Comparison of ENCODE assay signal across 8 mouse cellular contexts in genomic region chr11:117082353-117082934, GRCm38 (mm10). TPM values are rescaled to one million over a fixed set of nuclear protein-coding genes. Genes with fewer than 3 reads are reported as not detected.
DNase-seq lines count a peak whose midpoint lies in the region; ATAC-seq lines count a peak whose summit lies in the region.

No protein-coding gene starts in this region.

- peaks cover 24% of the 10 kb centered on the region for H3K4me1 ChIP-seq in forebrain, embryonic 15.5 days
- peaks cover 5% of the 10 kb centered on the region; the same call in 1 of the 2 replicates for H3K4me1 ChIP-seq in forebrain, embryonic 11.5 days (replicated peaks; ENCODE audit: control insufficient read depth, insufficient read depth, low read length)
- peaks cover 35% of the 10 kb centered on the region for H3K4me1 ChIP-seq in neural tube, embryonic 13.5 days (replicated peaks)
- H3K4me1 ChIP-seq in stomach, embryonic 16.5 days (ENCODE audit: control insufficient read depth, insufficient read depth, low read length): peaks cover 29% of the 10 kb centered on the region

- peaks cover 27% of the 10 kb centered on the region for H3K36me3 ChIP-seq in forebrain, embryonic 15.5 days
- H3K36me3 ChIP-seq in forebrain, embryonic 11.5 days (ENCODE audit: control insufficient read depth, insufficient read depth, low read length): peaks cover 10% of the 10 kb centered on the region
- H3K36me3 ChIP-seq in neural tube, embryonic 13.5 days: peaks cover 38% of the 10 kb centered on the region
- H3K36me3 ChIP-seq in stomach, embryonic 16.5 days (ENCODE audit: control insufficient read depth, insufficient read depth, low read length): peaks cover 10% of the 10 kb centered on the region

- no peak for DNase-seq in forebrain, embryonic 11.5 days (ENCODE audit: low spot score)
- no peak for DNase-seq in neural tube, embryonic 10.5 days (ENCODE audit: extremely low spot score, low spot score)
- DNase-seq in kidney, postnatal 10 days: peak; percentile 42
- no peak for DNase-seq in spleen, adult 12 weeks (ENCODE audit: low spot score)
- no peak for DNase-seq in left cerebral cortex, adult 8-10 months (ENCODE audit: low spot score in 2 of 2)

- H3K4me2 ChIP-seq in forebrain, embryonic 15.5 days (replicated peaks): no peak overlapping the region
- H3K4me2 ChIP-seq in forebrain, embryonic 11.5 days (ENCODE audit: low read depth, low read length, severe bottlenecking): no peak overlapping the region
- H3K4me2 ChIP-seq in neural tube, embryonic 13.5 days: no peak overlapping the region
- H3K4me2 ChIP-seq in stomach, embryonic 16.5 days (ENCODE audit: low read depth, low read length): no peak overlapping the region

- H3K9me3 ChIP-seq in forebrain, embryonic 15.5 days: no peaks in the 10 kb centered on the region
- H3K9me3 ChIP-seq in forebrain, embryonic 11.5 days (ENCODE audit: control insufficient read depth, low read length): no peaks in the 10 kb centered on the region
- H3K9me3 ChIP-seq in neural tube, embryonic 13.5 days: no peaks in the 10 kb centered on the region
- no peaks in the 10 kb centered on the region for H3K9me3 ChIP-seq in stomach, embryonic 16.5 days (replicated peaks; ENCODE audit: control insufficient read depth, low read length)

- no peaks in the 10 kb centered on the region for H3K27me3 ChIP-seq in forebrain, embryonic 15.5 days
- H3K27me3 ChIP-seq in forebrain, embryonic 11.5 days (ENCODE audit: control insufficient read depth, insufficient read depth, low read length): no peaks in the 10 kb centered on the region
- H3K27me3 ChIP-seq in neural tube, embryonic 13.5 days: no peaks in the 10 kb centered on the region
- H3K27me3 ChIP-seq in stomach, embryonic 16.5 days (ENCODE audit: control insufficient read depth, insufficient read depth, low read length): no peaks in the 10 kb centered on the region

- WGBS in forebrain, embryonic 15.5 days: 89% methylated on average over 11 of the region's 11 CpGs
- 85% methylated on average over 11 of the region's 11 CpGs for WGBS in forebrain, embryonic 11.5 days
- WGBS in neural tube, embryonic 13.5 days: 81% methylated on average over 11 of the region's 11 CpGs
- 63% methylated on average over 11 of the region's 11 CpGs for WGBS in stomach, embryonic 16.5 days

- H3K27ac ChIP-seq in forebrain, embryonic 15.5 days (replicated peaks): peak overlapping the region; percentile 14; the same call in 1 of the 2 replicates
- H3K27ac ChIP-seq in forebrain, embryonic 11.5 days (ENCODE audit: low read depth, low read length): no peak overlapping the region
- H3K27ac ChIP-seq in neural tube, embryonic 13.5 days (replicated peaks): peak overlapping the region; percentile 46; the same call in 1 of the 2 replicates
- peak overlapping the region; percentile 65 for H3K27ac ChIP-seq in stomach, embryonic 16.5 days (ENCODE audit: low read length)

- H3K4me3 ChIP-seq in forebrain, embryonic 15.5 days: no peak overlapping the region
- H3K4me3 ChIP-seq in forebrain, embryonic 11.5 days (ENCODE audit: low read depth, low read length): no peak overlapping the region
- H3K4me3 ChIP-seq in neural tube, embryonic 13.5 days: no peak overlapping the region
- no peak overlapping the region for H3K4me3 ChIP-seq in stomach, embryonic 16.5 days (replicated peaks; ENCODE audit: low read length)

- ATAC-seq in forebrain, embryonic 15.5 days (replicated peaks): no peak
- no peak for ATAC-seq in forebrain, embryonic 11.5 days (replicated peaks; ENCODE audit: low FRiP score)
- no peak for ATAC-seq in neural tube, embryonic 13.5 days (ENCODE audit: low read depth)
- no peak for ATAC-seq in stomach, embryonic 16.5 days (ENCODE audit: insufficient read depth, low FRiP score)

- no peak overlapping the region for H3K9ac ChIP-seq in forebrain, embryonic 15.5 days (replicated peaks)
- no peak overlapping the region for H3K9ac ChIP-seq in forebrain, embryonic 11.5 days (ENCODE audit: low read length)
- no peak overlapping the region for H3K9ac ChIP-seq in neural tube, embryonic 13.5 days
- peak overlapping the region; percentile 13; the same call in 1 of the 2 replicates for H3K9ac ChIP-seq in stomach, embryonic 16.5 days (ENCODE audit: low read length)

RNA-seq across cellular contexts. Expression of gene Sec14l1, which starts 32.5 kb away (rescaled TPM):
- polyA plus RNA-seq in forebrain, embryonic 15.5 days (2015; fragmentation: Nextera tagmentation; extraction: Ambion mirVana): 69.4 and 76.8 TPM in 2 replicates
- polyA plus RNA-seq in forebrain, embryonic 11.5 days (2014; fragmentation: Nextera tagmentation; extraction: Ambion mirVana): 36.8 and 40.6 TPM in 2 replicates
- polyA plus RNA-seq in neural tube, embryonic 13.5 days (2015; fragmentation: Nextera tagmentation; extraction: Ambion mirVana): 57.6 and 67.0 TPM in 2 replicates
- polyA plus RNA-seq in stomach, embryonic 16.5 days (2015; fragmentation: Nextera tagmentation; extraction: Ambion mirVana): 61.7 and 62.5 TPM in 2 replicates
- total RNA-seq in left cerebral cortex, adult 8-10 months (2022): 100 to 1,000 TPM; 236 to 279 (median 240) TPM
